In the genomic region with DNA sequence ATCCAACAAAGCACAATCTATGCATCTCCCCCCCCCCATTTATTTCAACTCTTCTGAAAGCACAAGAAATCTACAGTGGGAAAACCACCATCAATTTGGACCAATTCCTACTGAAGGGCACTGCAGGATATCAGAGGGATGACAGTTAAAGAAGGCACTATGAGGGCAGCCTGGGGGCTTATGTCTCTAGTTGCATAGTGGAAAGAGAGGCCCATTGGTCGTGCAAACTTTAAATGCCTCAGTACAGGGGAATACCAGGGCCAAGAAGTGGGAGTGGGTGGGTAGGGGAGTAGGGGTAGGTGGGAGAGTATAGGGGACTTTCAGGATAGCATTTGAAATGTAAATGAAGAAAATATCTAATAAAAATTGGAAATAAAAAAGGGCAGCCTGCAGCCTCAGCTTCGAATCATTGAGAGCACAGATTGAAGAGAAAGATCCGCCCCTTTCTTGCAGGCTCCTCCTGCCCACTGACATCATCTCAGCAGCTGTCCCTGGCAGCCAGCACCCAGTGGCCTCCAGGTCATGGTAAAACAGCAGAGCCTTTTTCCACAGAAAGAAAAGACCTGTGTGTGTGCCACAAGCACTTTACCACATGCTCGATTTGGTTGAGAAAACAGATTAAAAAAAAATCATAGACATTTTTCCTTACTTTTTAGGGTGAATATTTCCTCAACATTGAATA, we compare ENCODE assay signal across 10 mouse cellular contexts.
DNase-seq lines count a peak whose midpoint lies in the region; ATAC-seq lines count a peak whose summit lies in the region.
"Had no signal": no experiment of that assay in that cellular context is flagged by ENCODE, and none has a peak within 500 bp of the region (broad histone marks: within the 10 kb centered on the region; RNA-seq: fewer than 3 reads in every experiment).

No protein-coding gene starts in this region.

- H3K27me3 ChIP-seq in hindbrain, embryonic 11.5 days (ENCODE audit: control insufficient read depth, insufficient read depth, low read length) = no peaks in the 10 kb centered on the region
- no peaks in the 10 kb centered on the region for H3K27me3 ChIP-seq in hindbrain, embryonic 10.5 days (ENCODE audit: insufficient read depth, poor library complexity, severe bottlenecking)
- H3K27me3 ChIP-seq in forebrain, embryonic 14.5 days (replicated peaks; ENCODE audit: control insufficient read depth, insufficient read depth, low read length) = no peaks in the 10 kb centered on the region

- H3K27ac ChIP-seq in hindbrain, embryonic 11.5 days (ENCODE audit: low read depth, low read length) = no peak overlapping the region
- H3K27ac ChIP-seq in hindbrain, embryonic 10.5 days = no peak overlapping the region
- no peak overlapping the region for H3K27ac ChIP-seq in forebrain, embryonic 14.5 days (ENCODE audit: low read depth, low read length)
- H3K27ac ChIP-seq: midbrain, embryonic 10.5 days had no signal

- H3K4me3 ChIP-seq in hindbrain, embryonic 11.5 days (ENCODE audit: low read depth, low read length) = no peak overlapping the region
- no peak overlapping the region for H3K4me3 ChIP-seq in hindbrain, embryonic 10.5 days
- H3K4me3 ChIP-seq in forebrain, embryonic 14.5 days (ENCODE audit: low read depth, low read length) = no peak overlapping the region
- H3K4me3 ChIP-seq: midbrain, embryonic 10.5 days had no signal

- ATAC-seq in hindbrain, embryonic 11.5 days (ENCODE audit: low FRiP score) = 0 out of 2 replicates have a peak, but pooled peaks have one; percentile 59
- ATAC-seq in forebrain, embryonic 14.5 days = peak; percentile 67; the same call in 1 of the 2 replicates
- no peak for ATAC-seq in activated CD4-positive, CD25-positive, alpha-beta regulatory T cell, adult 4 months

- no peaks in the 10 kb centered on the region for H3K4me1 ChIP-seq in hindbrain, embryonic 11.5 days (replicated peaks; ENCODE audit: control insufficient read depth, insufficient read depth, low read length)
- H3K4me1 ChIP-seq in hindbrain, embryonic 10.5 days (replicated peaks) = no peaks in the 10 kb centered on the region
- no peaks in the 10 kb centered on the region for H3K4me1 ChIP-seq in forebrain, embryonic 14.5 days (ENCODE audit: control insufficient read depth, insufficient read depth, low read length)
- H3K4me1 ChIP-seq: midbrain, embryonic 10.5 days had no signal

- DNase-seq in hindbrain, embryonic 11.5 days (ENCODE audit: low spot score) = peak; percentile 13
- DNase-seq in hindbrain, embryonic 10.5 days (ENCODE audit: low spot score) = no peak
- DNase-seq in right cerebral cortex, postnatal 10 days (ENCODE audit: low spot score in 2 of 2) = peak; percentile 20 to 24
- DNase-seq in right cerebral cortex, postnatal 25 days = no peak
- peak; percentile 21 for DNase-seq in forebrain, embryonic 14.5 days (ENCODE audit: low spot score)
- peak; percentile 57 for DNase-seq in retina, postnatal 1 day
- no peak for DNase-seq in cerebellum, adult 9-11 months
- DNase-seq: right cerebral cortex, adult 18-20 months had no signal

- no peak overlapping the region for H3K9ac ChIP-seq in hindbrain, embryonic 11.5 days (ENCODE audit: low read depth, low read length)
- H3K9ac ChIP-seq in forebrain, embryonic 14.5 days (ENCODE audit: low read length) = no peak overlapping the region

- no peaks in the 10 kb centered on the region for H3K36me3 ChIP-seq in hindbrain, embryonic 11.5 days (ENCODE audit: control insufficient read depth, insufficient read depth, low read length)
- no peaks in the 10 kb centered on the region for H3K36me3 ChIP-seq in hindbrain, embryonic 10.5 days
- no peaks in the 10 kb centered on the region for H3K36me3 ChIP-seq in forebrain, embryonic 14.5 days (ENCODE audit: control insufficient read depth, insufficient read depth, low read length)
- H3K36me3 ChIP-seq: midbrain, embryonic 10.5 days had no signal

- 57% methylated on average over 4 of the region's 4 CpGs for WGBS in hindbrain, embryonic 11.5 days
- 61% methylated on average over 4 of the region's 4 CpGs for WGBS in hindbrain, embryonic 10.5 days
- 59% methylated on average over 4 of the region's 4 CpGs for WGBS in forebrain, embryonic 14.5 days

- H3K9me3 ChIP-seq in hindbrain, embryonic 11.5 days (ENCODE audit: control insufficient read depth, low read length) = no peaks in the 10 kb centered on the region
- H3K9me3 ChIP-seq in hindbrain, embryonic 10.5 days = no peaks in the 10 kb centered on the region
- no peaks in the 10 kb centered on the region for H3K9me3 ChIP-seq in forebrain, embryonic 14.5 days (replicated peaks; ENCODE audit: control insufficient read depth, low read length)
- H3K9me3 ChIP-seq: midbrain, embryonic 10.5 days had no signal

- H3K4me2 ChIP-seq in hindbrain, embryonic 11.5 days (replicated peaks; ENCODE audit: low read depth, low read length) = no peak overlapping the region
- H3K4me2 ChIP-seq in forebrain, embryonic 14.5 days (ENCODE audit: low read length) = no peak overlapping the region

Comparison
In these comparisons a context has a peak if more than half of its experiments do, and no peak if none do; other contexts are left out.
1. DNase-seq: peak in hindbrain, embryonic 11.5 days (single experiment), right cerebral cortex, postnatal 10 days (2 of 2), forebrain, embryonic 14.5 days (single experiment) and retina, postnatal 1 day (single experiment); none in hindbrain, embryonic 10.5 days (single experiment), right cerebral cortex, postnatal 25 days (single experiment) and cerebellum, adult 9-11 months (single experiment).